Mouse (Mus musculus) right cerebral cortex, adult 2 months (tissue): ENCODE data around the gene Sgms1.
A peak's percentile ranks its signal among the peaks of the same experiment; 100 is the strongest.

ENCODE experiments used
- DNase-seq, 2 experiments: peaks; one replicate each; pipeline ENCODE4 v3.0.0; 2021 to 2022; ENCODE audit warnings: low spot score in 2 of 2

The Sgms1 gene

DNA sequence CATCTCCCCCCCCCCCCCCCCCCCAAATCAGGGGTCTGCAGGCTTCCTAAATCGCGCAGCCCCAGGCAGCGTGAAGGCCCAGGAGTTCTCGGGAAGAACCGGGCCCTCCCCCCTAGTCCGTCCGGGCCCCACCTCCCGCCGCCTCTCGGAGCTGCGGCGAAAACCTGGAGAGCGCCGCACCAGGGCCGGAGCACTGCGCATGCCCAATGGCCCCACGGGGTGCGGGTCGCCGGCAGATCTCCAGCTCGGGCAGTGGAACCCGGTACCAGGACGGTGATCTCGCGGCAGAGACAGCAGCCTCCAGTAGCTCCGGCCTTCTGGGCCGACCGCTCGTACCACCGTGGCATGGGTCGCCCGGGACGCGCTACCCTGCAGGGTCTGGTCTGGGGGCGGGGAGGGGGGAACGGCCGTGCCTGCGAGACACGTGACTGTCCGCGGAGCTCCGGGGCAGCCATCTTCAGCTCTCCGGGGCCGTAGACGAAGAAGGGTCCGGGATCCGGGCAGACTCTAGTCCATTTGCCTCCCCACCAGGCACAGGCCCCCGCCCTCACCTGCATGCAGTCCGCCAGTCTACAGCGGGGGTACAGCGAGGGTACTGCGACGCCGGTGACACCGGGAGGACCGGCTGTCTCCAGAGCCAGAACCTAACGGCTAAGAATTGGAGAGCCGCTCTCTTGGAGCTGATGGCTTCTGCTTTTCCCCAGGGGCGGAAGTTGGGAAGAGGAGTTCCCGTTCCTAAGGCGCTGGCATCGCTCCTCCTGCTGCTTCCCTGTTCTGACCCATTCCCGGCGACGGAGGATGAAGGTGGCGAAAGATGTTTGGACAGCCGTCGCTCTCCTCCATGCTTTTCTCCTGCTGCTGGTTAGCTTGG, at the start of gene Sgms1:
Gene Sgms1, minus strand, starts transcription at position 714 of the 871 bp plus-strand sequence.
- peak; percentile 89 to 90 for DNase-seq

DNA sequence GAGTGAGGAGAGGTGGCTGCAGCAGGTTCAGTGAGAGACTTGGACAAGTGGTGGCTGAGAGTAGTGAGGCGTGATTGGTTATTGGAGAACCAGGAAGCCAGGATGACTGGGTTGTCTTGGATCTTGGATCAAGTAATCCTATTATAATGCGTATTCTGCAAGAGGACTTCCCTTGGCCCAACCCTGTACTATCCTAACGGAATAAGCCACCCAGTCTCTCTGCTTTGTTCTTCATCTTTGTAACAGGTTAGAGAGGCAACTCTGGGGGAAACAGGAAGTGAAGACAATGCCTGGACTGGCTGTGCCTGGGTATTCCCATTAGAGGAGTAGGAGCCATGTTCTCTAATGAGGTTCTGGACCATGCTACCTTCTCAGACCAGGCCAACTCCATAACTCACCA, 36.3 kb upstream of the Sgms1 start:
- DNase-seq = no peak

DNA sequence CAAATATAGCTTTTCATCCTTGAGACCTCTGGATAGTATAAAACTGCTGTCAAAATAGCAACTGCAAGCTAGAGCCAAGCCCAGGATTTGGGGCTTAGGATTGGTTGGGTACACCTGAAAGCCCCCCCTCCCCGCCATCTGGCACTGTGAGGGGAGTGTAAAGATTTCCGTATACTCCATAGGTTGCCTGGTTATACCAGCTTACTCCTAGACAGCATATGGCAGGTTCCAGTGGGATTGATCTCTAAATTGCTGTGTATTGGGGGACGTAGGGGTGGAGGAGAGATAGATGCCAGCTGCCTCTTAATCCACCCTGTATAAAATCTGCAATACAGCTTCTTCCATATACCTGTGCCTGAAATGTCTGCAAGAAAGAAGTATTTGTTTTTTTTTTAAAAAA, 35.2 kb upstream of the Sgms1 start:
- no peak for DNase-seq

DNA sequence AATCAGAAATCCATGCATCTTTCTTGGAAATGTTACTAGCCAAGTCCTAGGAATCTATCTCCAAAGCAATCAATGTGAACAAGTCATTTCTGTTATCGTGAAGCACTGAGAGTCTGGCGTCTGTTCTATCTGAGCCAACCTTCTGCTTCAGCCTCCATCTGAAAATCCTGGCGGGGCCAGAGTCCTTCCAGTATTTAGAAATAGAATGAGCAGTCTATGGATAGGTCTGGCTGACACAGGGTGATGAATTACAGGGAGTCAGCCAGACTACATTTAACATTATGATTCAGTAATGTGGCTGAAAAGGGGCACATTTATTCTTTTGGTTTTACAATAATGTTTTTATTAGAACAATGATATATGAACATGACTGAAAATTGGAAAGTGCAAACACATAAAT, 29.6 kb upstream of the Sgms1 start:
- no peak for DNase-seq

DNA sequence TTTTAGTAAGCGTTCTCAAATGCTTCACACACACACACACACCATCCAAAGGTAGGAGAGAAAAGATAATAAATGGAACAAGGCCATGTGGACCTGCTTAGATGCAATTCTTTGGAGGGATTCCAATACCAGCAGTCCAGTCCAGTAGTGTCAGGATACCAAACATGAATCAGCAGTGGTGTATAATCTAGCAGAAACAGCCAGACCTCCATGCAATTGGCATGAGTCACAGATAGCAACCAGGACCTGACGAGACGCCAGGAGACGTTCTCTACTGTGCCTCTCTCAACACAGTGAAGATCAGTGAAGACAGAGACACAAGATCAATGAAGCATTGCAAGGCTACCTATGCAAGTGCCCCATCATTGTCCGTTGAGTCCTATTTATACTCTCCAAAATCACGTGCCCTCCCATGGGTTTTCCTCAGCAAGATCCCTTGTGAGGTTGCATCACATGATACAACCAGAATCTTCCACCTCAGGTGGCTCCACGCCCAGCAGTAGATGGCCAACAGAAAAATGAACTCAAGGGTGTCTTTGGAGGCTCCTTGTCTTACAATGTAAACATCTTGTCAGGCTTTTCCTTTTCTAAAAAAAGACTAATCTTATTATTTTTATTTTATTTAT, 27.3 kb upstream of the Sgms1 start:
- no peak for DNase-seq

DNA sequence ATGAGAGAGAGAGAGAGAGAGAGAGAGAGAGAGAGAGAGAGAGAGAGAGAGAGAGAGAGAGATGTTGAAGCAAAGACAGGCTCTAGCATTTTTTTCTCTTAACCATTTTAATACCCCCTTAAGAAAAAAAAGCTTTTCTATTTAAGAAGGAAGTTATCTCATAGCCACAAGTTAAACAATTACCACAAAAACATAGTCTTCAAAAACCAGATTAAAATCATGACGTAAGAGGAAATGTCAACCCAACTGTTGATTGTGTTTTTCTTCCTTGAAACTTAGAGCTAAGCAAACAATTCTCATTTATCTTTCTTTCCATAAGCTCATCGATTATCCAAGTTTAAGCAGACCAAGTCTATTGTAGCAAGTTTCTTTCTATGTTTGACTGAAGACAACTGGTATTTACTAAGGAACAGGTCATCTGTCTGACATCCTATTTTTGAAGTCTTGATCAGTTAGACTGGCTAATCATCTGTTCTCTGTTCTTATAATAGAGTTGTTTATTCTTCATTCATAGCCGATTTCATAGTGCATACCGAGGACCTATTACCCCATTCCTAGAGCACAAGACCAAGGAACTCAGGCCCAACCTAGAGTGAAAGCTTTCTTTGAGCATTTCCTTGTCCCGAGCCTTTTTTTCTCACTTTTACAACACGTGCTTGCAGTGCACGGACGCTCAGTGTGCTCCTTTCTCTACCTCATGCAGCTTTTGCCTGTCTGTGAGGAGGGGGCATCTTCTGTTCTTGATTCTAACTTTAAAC, 20.3 kb upstream of the Sgms1 start:
- DNase-seq = no peak

DNA sequence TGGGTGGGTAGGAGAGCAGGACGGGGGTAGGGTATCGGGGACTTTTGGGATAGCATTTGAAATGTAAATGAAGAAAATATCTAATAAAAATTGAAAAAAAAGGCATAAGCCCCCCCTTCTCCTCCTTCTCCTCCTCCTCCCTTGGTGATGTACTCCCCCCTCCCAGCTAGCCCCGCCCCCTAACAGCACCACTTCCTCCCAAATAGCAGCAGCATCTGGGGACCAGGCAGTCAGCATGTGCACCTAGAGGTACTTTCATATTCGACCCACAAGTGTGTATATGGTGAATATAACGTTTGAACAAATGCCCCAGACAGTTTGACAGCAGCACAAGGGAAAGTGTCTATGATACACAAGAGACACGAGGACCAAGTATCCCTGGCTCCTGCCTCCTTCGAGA, 17.2 kb upstream of the Sgms1 start:
- no peak for DNase-seq

DNA sequence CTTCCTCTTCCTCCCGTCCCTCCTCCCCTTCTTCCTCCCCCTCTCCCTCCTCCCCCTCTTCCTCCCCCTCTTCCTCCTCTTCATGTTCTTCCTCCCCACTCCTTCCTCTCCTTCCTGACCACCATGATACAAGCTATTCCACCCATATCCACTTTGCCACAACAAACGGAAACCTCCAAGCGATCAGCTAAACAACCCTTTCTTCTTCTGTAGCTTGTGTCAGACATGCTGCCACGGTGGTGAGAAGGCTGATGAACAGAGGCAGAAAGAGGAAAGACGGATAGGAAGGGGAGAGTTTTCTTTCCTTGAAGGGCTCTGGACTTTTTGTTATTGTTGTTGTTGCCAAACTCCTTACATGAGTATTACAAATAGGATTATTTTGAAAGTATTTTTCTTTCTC, 14.9 kb upstream of the Sgms1 start:
- DNase-seq = no peak

DNA sequence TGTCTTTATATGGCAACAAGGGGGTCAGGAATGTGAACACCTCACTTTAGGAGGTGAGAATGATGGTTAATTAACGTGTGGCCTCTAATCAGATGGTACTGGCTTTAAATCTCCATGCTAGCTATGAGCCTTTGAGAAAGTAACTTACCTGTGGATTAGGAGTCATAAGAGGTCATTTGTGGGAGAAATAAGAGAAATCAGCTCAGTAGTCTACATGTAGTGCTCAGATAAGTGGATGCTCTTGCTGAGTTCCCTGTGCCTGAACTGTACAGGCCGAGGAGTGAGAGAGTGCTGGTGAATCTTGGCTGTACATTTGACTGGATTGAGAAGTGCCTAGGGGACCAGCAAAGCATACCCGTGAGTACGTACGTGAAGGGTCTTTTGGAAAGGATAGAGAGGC, 14.3 kb upstream of the Sgms1 start:
- DNase-seq = no peak

DNA sequence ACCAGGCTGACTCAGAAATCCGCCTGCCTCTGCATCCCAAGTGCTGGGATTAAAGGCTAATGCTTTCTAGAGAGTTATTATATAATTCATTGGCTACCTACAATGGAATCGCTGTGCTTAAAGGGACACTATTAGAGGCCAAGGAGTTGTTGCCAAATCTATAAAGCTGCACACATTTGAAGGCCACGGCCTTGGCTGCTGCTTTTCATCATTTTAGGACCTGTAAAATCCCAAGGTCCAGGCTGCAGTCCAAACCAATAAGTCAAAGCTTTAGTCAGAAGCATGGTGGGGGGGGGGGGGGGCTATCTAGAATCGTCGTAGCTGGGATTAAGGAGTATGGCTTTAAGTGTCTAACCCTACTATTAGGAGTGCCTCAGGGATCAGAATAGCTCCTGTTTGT, 9.0 kb upstream of the Sgms1 start:
- no peak for DNase-seq

DNA sequence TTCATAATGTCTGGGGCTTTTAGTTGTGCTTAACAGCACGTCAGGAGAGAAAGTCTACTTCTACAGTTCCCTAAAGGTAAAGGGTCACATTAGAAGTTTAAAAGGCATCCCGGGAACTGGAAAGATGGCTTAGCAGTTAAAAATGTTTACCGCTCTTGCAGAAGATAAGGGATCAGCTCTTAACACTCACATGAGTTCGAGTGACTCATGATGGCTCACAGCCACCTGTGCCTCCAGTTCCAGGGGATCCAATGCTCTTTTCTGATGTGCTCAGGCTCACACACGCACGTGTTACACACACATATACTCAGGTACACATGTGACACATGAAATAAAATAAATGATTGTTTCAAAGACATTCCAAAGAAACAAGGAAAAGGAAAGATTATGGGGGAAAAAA, 6.8 kb upstream of the Sgms1 start:
- no peak for DNase-seq

DNA sequence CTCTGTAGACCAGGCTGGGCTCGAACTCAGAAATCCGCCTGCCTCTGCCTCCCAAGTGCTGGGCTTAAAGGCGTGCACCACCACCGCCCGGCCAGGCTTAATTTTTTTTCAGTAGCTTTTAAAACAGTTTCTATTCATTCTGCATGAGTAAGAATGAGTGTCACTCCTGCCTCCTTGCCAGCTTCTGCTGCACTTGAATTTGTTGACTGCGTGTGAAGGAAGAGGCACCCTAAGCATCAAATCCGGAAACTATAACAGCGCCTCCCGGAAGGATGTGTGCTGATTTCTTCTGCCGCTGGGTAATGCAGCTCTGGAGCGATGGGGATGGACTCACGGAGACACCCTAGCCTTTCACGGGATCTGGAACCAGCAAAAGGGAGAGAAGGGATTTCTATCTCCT, 5.3 kb upstream of the Sgms1 start:
- DNase-seq = no peak

DNA sequence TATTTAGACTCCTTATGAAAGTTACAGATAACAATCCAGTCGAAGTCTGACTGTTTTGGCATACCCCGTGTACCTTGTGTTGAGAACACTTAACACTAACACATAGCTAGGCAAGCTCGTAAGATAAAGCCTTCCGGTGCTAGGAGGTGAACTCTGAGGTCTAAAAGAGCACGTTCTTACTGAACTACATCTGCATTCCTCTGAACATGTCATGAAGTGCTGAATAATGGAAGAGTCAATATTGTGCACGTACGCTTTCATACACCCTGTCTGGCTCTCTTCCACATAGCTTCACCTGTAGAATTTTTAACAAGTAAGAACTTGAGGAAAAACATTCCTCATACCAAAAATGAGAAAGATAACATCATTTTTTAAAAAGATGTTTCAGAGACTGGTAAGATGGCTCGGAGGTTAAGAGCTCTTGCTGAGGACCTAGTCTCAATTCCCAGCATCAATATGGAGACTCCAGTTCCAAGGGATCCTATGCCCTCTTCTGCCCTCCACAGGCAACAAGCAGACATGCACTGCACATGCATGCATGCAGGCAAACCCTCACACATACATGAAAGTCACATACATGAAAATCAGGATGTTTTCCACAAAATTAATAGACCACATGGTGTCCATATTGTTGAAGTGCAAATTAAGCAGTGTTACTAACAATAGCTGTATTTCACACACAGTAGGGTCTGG, 4.4 kb upstream of the Sgms1 start:
- DNase-seq = no peak

DNA sequence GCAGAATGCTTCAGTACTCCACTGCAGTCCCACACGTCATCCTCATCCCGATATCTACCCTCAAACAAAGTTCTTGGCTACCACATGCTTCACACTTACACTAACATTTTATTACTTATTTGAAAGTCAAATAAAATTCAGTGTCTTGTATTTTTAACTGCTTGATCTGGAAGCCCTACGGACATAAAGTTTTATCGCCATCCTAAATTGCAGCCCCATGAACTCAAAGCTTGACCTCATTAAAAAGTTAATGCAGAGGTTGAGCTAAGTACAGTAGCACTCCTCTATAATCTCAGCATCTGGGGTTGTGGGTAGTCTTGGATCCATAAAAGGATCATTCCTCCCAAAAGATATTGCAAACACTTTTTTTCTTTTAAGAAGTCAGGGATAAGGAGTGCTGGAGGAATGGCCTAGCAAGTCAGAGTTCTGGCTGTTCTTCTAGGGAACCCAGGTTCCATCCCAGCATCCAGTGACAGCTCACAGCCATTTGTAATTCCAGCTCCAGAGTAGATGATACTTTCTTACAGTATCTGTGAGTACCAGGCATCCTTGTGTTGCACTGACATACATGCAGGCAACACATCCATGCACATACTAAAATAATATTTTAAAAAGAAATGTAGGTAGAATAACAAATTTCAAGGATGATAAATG, 3.7 kb upstream of the Sgms1 start:
- no peak for DNase-seq

DNA sequence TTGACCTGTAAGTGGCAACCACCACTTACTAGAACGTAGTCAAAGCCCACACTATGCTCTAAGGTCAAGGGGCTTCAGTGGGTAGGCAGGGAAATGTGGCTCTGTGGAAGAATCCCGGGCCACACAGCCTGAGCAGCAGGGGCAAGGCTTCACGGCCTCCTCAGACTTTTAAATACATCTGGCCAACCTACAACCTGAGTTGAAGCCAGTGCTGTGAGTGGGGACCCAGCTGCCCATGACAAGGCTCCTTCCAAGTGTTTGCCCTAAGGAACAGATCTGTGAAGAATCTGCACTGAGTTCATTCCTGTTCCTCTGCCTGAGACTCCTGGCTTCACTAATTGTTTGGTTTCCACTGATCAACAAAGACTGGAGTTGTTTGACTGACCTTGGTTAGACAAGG, 1.9 kb upstream of the Sgms1 start:
- no peak for DNase-seq

DNA sequence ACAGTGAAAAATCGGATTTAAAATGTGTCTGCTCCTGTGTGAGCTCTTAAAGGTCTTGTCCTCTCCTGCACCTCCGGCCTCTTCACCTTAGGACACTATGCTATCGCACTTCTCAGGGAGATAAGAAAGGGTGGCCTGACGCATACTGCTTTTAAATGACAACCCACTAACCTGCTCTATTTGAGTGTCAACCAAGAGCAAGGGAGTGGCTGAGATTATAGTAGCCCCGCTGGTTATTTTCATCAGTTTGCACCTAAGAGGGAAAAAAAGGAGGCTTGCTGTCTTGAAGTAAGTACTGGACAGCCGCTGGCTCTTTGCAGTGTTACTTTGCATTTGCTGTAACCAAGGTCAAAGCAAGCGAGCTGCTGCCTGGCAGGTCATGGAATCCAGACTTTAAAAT, 602 bp upstream of the Sgms1 start:
- DNase-seq = no peak

DNA sequence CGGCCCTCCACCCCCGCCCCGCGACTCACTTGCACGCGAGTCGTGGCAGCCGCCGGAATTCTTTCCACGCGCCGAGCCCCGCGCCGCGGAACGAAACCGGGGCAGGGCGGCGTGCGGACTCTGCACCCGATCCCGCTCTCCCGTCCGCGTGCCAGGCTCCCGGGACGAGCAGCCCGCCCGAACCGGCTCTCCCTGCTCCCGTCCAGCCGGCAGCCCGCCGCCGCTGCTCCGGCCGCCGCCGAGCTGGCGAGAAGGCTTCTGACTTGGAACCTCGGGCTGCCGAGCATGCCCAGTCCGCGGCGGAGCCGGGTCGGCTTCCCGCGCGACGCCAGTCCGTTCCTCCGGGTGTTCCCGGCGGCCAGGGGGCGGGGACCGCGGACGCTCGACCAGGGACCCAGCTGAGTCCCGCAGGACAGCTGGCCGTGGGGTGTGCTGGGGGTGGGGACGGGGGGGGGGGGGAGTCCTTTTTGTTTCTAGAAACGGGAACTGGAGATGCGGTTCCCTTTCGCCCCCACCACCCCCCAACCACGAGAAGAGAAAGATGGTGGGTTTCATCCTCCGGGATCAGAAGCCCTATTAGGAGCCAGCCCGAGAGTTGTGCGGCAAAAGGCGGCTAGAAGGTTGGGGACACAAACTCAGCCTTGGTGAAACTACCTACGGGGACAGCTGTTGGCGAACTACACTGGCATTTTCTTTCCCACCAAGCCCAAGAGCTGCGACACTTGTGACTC, 1.2 kb downstream of the Sgms1 start:
- peak; percentile 91 for DNase-seq

DNA sequence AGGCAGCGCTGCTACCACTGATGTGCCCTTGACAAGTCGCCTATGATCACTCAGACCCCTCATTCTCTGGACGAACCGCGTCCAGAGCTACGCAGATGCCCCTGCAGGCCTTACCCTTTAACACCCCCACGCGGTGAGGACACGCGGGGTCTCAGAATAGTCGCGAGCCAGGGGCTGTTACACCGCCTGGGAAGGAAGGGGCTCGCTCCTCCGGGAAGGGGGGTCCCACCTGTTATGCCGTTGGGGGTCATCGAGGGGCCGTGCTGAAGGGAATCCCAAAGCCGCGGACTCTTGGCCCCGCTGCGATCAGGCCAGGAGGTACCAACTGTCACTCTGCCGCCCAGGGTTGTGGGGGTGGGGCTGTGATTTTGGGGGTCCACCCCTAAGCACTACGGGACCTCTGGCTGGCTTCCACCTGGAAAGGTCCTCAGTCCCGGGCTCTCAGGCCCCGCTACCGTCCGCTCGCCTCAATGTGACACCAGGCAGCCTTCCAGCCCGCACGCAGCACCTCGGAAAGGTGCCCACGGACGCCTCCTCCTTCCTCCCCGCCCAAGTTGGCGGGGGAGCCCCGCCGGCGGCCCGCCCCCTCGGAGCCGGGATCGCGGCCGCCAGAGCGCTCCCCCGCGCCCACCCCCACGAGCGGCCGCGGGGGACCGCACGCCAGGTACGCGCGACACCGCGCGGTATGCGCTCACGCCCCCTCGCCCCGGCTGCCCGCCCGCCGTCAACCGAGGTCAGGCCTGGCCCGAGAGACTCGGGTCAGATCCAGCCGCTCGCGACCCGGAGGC, 1.9 kb downstream of the Sgms1 start:
- peak; percentile 28 to 53 for DNase-seq

DNA sequence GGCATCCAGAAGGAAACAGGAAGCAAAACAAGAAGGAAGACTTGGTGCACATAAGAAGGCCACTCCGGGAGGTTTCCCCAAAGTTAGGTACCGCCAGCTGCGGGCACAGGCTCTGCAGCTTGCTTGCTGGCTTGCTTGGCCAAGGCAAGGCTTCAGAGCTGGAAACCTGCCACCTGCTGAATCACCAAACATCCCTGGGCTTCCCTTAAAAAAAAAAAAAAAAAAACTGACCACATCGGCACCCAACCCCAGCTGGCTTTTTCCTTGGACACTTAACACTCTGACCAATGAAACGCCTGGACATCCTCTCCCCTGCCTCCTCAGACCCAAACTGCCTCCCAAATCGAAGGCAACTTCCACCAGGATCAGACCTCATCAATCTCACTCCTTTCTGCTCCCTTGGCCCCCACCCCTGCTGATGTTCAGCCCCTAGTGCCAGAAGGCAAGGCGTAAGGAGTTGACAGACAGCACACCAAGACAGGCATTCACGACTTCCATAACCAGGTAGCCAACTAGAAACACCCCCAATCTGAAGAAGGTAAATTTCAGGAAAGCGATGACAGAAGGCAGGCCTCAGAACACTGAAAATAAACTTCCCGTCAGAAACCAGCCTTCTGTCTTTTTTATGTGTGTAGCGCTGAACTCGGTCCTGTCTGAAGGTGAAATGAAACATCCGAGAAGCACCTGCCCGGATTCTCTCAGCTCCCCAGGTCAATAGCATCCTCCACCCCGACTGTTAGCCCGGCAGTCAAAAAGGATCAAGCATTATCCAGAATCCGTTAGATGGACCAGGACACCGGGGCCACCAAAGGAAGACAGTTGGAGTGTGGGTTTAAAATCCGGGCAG, 2.7 kb downstream of the Sgms1 start:
- peak; percentile 67 to 69 for DNase-seq
